ENCODE assay signal across 22 mouse cellular contexts in the genomic region with DNA sequence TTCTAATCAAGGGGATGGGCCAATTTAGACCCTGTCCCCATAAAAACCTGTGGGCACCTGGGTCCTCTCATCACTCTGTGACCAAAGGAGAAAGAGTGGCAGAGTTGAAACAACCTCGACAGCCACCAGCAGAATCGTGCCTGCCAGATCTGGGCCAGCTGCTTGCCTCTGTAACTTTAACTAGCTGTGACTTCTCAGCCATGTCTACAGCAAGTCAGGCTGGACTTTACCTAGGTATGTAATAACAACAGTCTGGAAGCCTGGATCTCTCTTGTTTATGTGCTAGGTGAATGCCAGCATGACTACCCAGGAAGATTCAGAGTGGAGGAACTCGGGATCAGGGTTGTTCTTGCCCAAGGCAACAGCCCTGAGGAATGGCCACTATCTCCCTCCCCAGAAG. TPM values are rescaled to one million over a fixed set of nuclear protein-coding genes. Genes with fewer than 3 reads are reported as not detected.
DNase-seq lines count a peak whose midpoint lies in the region; ATAC-seq and TF ChIP-seq lines count a peak whose summit lies in the region.
"Had no signal": no experiment of that assay in that cellular context is flagged by ENCODE, and none has a peak within 500 bp of the region (broad histone marks: within the 10 kb centered on the region; RNA-seq: fewer than 3 reads in every experiment).

No protein-coding gene starts in this region.

- H3K4me3 ChIP-seq in kidney, embryonic 16.5 days (ENCODE audit: low read length): no peak overlapping the region
- no peak overlapping the region for H3K4me3 ChIP-seq in kidney, embryonic 14.5 days (ENCODE audit: low read length)
- H3K4me3 ChIP-seq in kidney, postnatal 0 days (replicated peaks; ENCODE audit: low read depth, low read length): no peak overlapping the region
- H3K4me3 ChIP-seq: embryonic facial prominence, embryonic 10.5 days; embryonic facial prominence, embryonic 12.5 days; forebrain, embryonic 13.5 days; forebrain, embryonic 15.5 days had no signal

- ATAC-seq in kidney, embryonic 16.5 days (ENCODE audit: low FRiP score, low TSS enrichment): peak; percentile 53; the same call in 1 of the 2 replicates
- ATAC-seq in kidney, embryonic 14.5 days (ENCODE audit: low FRiP score, low TSS enrichment): no peak
- ATAC-seq in kidney, postnatal 0 days (replicated peaks; ENCODE audit: low FRiP score, low read depth): no peak
- ATAC-seq: forebrain, embryonic 13.5 days; forebrain, embryonic 15.5 days had no signal

- no peaks in the 10 kb centered on the region for H3K9me3 ChIP-seq in kidney, embryonic 16.5 days (ENCODE audit: low read length)
- no peaks in the 10 kb centered on the region for H3K9me3 ChIP-seq in kidney, embryonic 14.5 days (ENCODE audit: control insufficient read depth, low read length)
- H3K9me3 ChIP-seq in kidney, postnatal 0 days (replicated peaks; ENCODE audit: low read length): no peaks in the 10 kb centered on the region
- H3K9me3 ChIP-seq: embryonic facial prominence, embryonic 10.5 days; embryonic facial prominence, embryonic 12.5 days; forebrain, embryonic 13.5 days; forebrain, embryonic 15.5 days had no signal

- H3K36me3 ChIP-seq in kidney, embryonic 16.5 days (ENCODE audit: insufficient read depth, low read length): no peaks in the 10 kb centered on the region
- no peaks in the 10 kb centered on the region for H3K36me3 ChIP-seq in kidney, embryonic 14.5 days (ENCODE audit: control insufficient read depth, insufficient read depth, low read length)
- no peaks in the 10 kb centered on the region for H3K36me3 ChIP-seq in kidney, postnatal 0 days (ENCODE audit: insufficient read depth, low read length)
- H3K36me3 ChIP-seq: embryonic facial prominence, embryonic 10.5 days; embryonic facial prominence, embryonic 12.5 days; forebrain, embryonic 15.5 days had no signal

- H3K9ac ChIP-seq in kidney, embryonic 16.5 days (replicated peaks; ENCODE audit: low read length): no peak overlapping the region
- H3K9ac ChIP-seq in kidney, embryonic 14.5 days (ENCODE audit: low read depth, low read length): no peak overlapping the region
- no peak overlapping the region for H3K9ac ChIP-seq in kidney, postnatal 0 days (ENCODE audit: low read depth, low read length)
- H3K9ac ChIP-seq: embryonic facial prominence, embryonic 12.5 days; forebrain, embryonic 13.5 days; forebrain, embryonic 15.5 days had no signal

- no peak for TF ChIP-seq CTCF in kidney, postnatal 0 days (IDR thresholded peaks at IDR 0.05; ENCODE audit: low read depth)

- DNase-seq in kidney, adult 11 months: peak; percentile 17
- DNase-seq in kidney, postnatal 4 days: no peak
- DNase-seq in kidney, adult 9 months: peak; percentile 18
- DNase-seq in kidney, adult 18-20 months: no peak
- DNase-seq in kidney, postnatal 0 days (ENCODE audit: low spot score): peak; percentile 47
- DNase-seq in cerebellum, postnatal 4 days (ENCODE audit: low spot score in 2 of 2): no peak
- DNase-seq: adrenal gland, adult 2 months; adrenal gland, postnatal 10 days; adrenal gland, postnatal 25 days; cerebellum, adult 11 months; cerebellum, adult 18-20 months; cerebellum, adult 8-10 months; cerebellum, adult 9-11 months; cerebellum, postnatal 14 days; cerebellum, postnatal 36 days had no signal

- 43% methylated on average over 3 of the region's 3 CpGs for WGBS in kidney, embryonic 16.5 days
- WGBS in kidney, embryonic 14.5 days: 33% methylated on average over 3 of the region's 3 CpGs
- WGBS in kidney, postnatal 0 days: 34% methylated on average over 3 of the region's 3 CpGs

- H3K27ac ChIP-seq in kidney, embryonic 16.5 days (ENCODE audit: low read length): no peak overlapping the region
- H3K27ac ChIP-seq in kidney, embryonic 14.5 days (ENCODE audit: low read depth, low read length): no peak overlapping the region
- no peak overlapping the region for H3K27ac ChIP-seq in kidney, postnatal 0 days
- H3K27ac ChIP-seq: embryonic facial prominence, embryonic 10.5 days; embryonic facial prominence, embryonic 12.5 days; forebrain, embryonic 13.5 days; forebrain, embryonic 15.5 days had no signal

- no peak overlapping the region for H3K4me2 ChIP-seq in kidney, embryonic 16.5 days (replicated peaks; ENCODE audit: low read depth, low read length)
- H3K4me2 ChIP-seq in kidney, embryonic 14.5 days (replicated peaks; ENCODE audit: low read depth, low read length): no peak overlapping the region
- H3K4me2 ChIP-seq in kidney, postnatal 0 days (ENCODE audit: low read length): no peak overlapping the region
- H3K4me2 ChIP-seq: embryonic facial prominence, embryonic 12.5 days; forebrain, embryonic 13.5 days; forebrain, embryonic 15.5 days had no signal

- H3K4me1 ChIP-seq in kidney, embryonic 16.5 days (ENCODE audit: insufficient read depth, low read length): peaks cover 5% of the 10 kb centered on the region; the same call in 1 of the 2 replicates
- no peaks in the 10 kb centered on the region for H3K4me1 ChIP-seq in kidney, embryonic 14.5 days (ENCODE audit: control insufficient read depth, insufficient read depth, low read length)
- no peaks in the 10 kb centered on the region for H3K4me1 ChIP-seq in kidney, postnatal 0 days (replicated peaks; ENCODE audit: insufficient read depth, low read length)
- H3K4me1 ChIP-seq: embryonic facial prominence, embryonic 10.5 days; embryonic facial prominence, embryonic 12.5 days; forebrain, embryonic 13.5 days; forebrain, embryonic 15.5 days had no signal

- no peaks in the 10 kb centered on the region for H3K27me3 ChIP-seq in kidney, embryonic 16.5 days (ENCODE audit: insufficient read depth, low read length)
- no peaks in the 10 kb centered on the region for H3K27me3 ChIP-seq in kidney, embryonic 14.5 days (ENCODE audit: control insufficient read depth, insufficient read depth, low read length)
- no peaks in the 10 kb centered on the region for H3K27me3 ChIP-seq in kidney, postnatal 0 days (ENCODE audit: insufficient read depth, low read length)
- H3K27me3 ChIP-seq: embryonic facial prominence, embryonic 12.5 days; forebrain, embryonic 13.5 days; forebrain, embryonic 15.5 days had no signal

RNA-seq across cellular contexts. Expression of a gene that starts 32.1 kb away (rescaled TPM):
- 0.06 and 0.28 TPM in 2 replicates for polyA plus RNA-seq in kidney, embryonic 16.5 days (2015; fragmentation: Nextera tagmentation; extraction: Ambion mirVana)
- 0.26 TPM in 1 of 2 replicates, not detected in the other for polyA plus RNA-seq in kidney, embryonic 14.5 days (2014; fragmentation: Nextera tagmentation; extraction: Ambion mirVana)
- 0.45 and 0.78 TPM in 2 replicates for polyA plus RNA-seq in kidney, postnatal 0 days (2015; fragmentation: Nextera tagmentation; extraction: Ambion mirVana)
- polyA plus RNA-seq: adrenal gland, adult 2 months; embryonic facial prominence, embryonic 10.5 days; forebrain, embryonic 11.5 days; forebrain, embryonic 15.5 days had no signal

Comparison
In these comparisons a context has a peak if more than half of its experiments do, and no peak if none do; other contexts are left out.
1. DNase-seq: peak in kidney, adult 11 months (single experiment), kidney, adult 9 months (single experiment) and kidney, postnatal 0 days (single experiment); none in kidney, postnatal 4 days (0 of 2), kidney, adult 18-20 months (single experiment) and cerebellum, postnatal 4 days (0 of 2).